Mouse (Mus musculus) heart, postnatal 4 days (tissue): ENCODE data around the gene Rerg. TPM values are rescaled to one million over a fixed set of nuclear protein-coding genes. Genes with fewer than 3 reads are reported as not detected.
A peak's percentile ranks its signal among the peaks of the same experiment; 100 is the strongest.
"Not testable (repeated sequence)": the region's sequence is repeated elsewhere in the genome, so short reads cannot be mapped to it uniquely, and the experiment has no call there.

ENCODE experiments used
- DNase-seq: peaks from one replicate; pipeline ENCODE4 v3.0.0; 2021
- total RNA-seq, 2 experiments: library from RNA; stranded (reverse); gene quantifications; 2 replicates each; pipeline ENCODE4 v1.2.3; 2021

Gene Rerg
- total RNA-seq, 2 experiments from 2014 or later: 7.0 to 9.1 TPM

- no peak for DNase-seq
Observed at GRCm38 (mm10) chr6:137071466-137071865, 98.8 kb downstream of the Rerg start.

DNA sequence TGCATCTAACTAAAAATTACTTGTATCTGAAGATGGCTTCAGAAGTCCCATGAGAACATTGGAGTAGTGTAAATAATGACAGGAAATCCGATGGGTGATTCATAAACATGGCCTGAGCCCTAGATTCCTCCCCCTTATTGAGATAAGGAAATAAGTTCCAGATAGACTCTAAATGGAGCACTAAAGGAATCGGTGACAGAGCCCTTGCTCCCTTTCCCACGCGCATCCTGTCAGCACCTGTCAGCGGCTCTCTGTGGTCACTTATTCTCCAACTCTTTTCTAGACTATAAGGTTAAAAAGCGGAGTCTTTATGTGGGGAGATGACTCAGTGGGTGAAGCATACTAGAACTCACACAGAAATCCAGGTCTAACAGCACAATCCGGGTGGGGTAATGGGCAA, 104.8 kb downstream of the Rerg start:
- DNase-seq: no peak

DNA sequence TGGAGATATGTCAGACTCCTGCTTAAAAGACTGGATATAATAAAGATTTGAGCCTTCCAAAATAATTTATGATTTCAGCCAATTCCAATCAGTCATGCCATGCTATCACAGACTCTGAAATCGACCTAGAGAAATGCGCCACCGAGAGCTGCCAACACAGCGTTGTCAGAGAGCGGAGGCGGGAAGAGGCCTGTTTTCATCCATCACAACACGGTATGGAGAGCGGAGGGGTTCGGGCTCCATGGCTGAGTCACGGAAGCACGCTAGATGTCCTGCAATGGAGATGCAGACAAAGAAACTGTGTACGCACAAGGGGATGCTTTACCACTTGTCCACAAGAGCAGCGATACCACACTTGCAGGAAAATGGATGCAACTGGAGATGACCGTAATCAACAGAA, 105.5 kb downstream of the Rerg start:
- no peak for DNase-seq

DNA sequence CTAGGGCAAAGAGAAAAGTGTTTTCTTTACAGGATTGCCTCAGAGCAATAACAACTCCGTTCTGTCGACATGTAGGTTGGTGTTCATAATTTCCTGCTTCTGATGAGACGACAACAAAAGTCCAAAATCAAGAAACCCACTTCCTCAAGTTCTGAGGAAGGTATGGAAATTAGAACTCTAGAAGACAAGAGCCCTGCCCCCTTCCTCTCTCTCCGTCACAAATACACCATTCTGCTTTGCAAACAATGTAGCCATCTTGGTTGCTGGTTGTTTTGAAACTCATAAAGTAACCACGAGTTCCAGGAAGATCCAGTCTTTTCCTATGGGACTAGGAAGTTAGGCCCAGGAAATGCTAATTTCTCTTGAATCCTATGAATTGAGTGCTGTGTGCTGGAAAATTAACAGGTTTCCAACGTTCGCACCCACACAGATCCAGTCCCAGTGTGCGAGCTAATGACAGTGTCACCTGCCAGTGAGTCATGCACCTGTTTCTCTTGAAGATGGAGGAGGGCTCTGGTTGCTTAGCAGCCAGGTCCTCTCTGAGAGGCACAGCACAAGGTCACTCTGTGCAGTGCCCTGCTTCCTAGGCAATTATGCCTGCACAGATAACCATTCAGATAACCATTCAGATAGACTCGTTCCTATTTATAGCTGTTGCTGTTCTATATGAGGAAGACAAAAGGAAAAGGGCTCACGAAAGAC, 106.9 kb downstream of the Rerg start:
- no peak for DNase-seq

- no peak for DNase-seq
Observed at GRCm38 (mm10) chr6:137061880-137062531, 108.3 kb downstream of the Rerg start.

DNA sequence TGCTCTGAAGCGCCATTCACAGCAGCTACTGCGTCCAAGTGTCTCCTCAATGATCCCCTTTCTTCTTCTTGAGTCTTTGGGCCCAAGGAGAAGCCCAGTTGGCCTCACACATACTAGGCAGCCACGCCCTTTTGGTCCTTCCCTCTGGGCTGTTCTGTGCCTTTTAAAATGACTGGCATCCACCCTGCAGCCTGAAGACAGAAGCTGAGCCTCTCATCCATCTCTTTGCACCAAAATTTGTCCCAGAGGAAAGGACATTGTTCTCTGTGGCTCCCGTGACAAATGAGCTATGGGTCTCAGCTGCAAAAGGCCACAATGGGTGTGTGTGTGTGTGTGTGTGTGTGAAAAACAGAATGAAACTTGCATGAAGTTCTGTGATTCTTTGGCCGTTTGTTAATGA, 109.7 kb downstream of the Rerg start:
- no peak for DNase-seq

DNA sequence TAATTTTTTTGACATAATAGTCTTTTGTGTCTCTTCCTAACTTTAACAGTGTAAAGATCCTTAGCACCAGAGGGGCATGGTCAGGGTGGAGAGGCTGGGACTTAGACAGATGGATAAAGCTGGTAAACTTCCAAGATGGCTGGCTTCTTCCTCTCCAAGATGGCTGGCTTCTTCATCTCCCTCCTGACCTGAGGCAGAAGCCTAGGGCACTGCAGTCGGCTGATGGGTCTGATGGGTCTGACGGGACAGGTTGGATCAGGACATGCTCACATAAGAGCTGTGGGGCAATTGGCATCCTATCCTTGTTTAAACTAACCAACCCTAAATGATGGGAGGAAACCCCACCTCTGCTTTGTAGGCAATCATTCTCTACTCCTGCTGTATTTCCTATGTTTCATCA, 112.0 kb downstream of the Rerg start:
- no peak for DNase-seq

DNA sequence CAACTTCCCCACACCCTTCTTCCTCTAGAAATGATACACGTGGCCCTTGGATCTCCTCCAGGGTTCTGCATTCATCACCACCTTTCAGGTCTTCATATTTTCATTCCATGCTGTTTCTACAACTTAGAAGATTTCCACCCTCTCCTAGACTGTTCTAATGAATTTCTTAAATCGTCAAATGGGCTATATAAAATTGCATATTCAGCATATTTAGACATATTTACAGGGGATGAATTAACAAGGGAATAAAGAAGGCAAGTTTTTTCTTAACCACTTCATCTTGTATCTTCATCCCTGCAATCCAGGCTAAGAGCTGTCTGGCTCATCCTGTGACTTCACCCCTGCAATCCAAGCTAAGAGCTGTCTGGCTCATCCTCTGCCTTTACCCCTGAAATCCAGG, 116.2 kb downstream of the Rerg start:
- no peak for DNase-seq

DNA sequence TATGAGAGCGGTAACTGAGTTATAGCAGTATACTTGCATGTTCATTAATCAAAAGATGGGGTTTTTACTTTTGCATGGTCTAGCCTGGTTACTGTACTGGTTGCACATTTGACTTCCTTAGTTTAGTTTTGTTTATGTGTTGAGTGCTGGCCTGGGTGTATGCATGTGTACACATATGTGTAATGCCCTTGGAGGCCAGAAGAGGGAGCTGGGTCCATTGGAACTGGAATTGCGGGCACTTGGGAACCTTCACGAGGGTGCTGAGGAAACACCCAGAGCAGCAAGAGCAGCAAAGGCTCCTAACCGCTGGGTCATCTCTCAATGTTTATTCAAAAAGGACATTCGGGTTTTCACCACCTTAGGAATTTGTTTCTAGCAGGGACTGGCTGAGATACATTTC, 116.8 kb downstream of the Rerg start:
- DNase-seq: peak; percentile 22

- no peak for DNase-seq
Observed at GRCm38 (mm10) chr6:137053006-137053405, 117.3 kb downstream of the Rerg start.

DNA sequence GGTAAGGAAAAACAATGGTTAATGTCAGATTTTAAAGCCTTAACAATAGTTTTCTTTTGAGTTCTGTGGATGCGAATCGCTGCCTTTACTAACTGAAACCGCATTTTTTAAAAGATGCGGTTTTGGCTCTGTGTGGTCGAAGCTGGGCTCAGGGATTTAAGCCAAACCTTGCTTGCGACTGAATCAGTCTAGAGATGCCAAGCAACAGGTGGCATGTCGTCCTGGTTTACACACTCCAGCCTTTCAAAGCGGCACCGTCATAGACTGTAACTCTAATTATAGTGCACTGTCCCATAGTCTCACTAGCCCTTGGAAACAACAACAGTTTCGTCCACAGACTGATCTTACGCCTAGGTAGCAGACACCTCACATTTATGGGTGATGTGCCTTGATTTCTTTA, 123.3 kb downstream of the Rerg start:
- DNase-seq: no peak

- no peak for DNase-seq
Observed at GRCm38 (mm10) chr6:137045011-137045504, 125.2 kb downstream of the Rerg start.

DNA sequence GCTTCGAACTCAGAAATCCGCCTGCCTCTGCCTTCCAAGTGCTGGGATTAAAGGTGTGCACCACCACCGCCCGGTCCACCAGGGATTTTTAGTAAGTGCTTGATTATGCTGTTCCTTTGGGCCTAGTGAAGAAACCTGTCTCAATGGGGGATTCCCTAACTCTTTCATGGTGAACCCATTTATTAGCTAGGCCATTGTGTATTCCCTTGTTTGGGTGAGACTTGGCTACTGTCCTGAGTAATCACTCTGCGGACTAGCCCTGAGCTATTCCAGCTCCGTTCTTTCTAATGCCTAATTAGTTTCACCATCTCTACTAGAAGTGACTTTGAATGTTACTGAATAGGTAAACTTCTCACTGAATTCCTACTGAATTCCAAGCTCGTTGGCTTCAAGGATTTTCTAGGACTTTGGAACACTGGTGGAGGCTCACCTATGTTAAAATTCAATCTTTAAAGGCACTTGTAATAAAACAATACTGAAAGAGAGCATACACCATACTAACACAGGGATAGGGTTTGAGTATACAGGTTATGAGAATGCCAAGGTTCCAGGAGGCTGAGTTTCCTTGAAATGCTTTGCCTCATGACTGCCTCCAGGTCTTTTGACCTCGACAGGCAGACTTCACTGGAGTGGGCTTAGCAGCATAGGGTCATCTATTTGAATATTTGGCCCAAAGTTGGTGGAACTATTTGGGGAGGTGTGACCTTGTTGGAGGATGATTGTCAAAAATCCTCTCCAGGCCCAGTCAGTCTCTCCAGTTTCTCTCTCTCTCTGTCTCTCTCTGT, 134.5 kb downstream of the Rerg start:
- DNase-seq: not testable (repeated sequence)

DNA sequence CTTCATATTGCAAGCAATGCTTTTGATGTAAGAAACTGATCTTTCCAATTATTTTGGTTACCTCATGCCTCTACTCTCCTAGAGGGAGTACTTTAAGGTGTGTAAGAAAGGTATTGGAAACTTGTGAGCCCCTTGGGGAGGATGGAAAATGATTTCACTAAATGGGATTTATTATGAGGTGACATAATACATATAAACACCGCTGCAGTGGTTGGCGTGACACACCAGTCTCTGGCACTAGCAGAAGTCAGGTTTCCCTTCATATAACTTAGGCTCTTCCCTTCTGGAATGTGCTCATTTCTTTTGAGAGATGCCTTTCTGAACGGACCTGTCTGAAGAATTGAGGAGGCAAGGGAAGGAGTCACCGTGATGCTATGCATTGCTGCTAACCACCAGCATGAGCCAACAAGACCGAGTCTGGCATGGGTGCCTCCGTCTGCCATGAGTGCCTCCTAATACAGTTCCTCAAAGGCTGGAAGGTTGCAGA, 139.6 kb downstream of the Rerg start:
- no peak for DNase-seq

GRCm38 (mm10) chr6:137029931-137030610, 140.2 kb downstream of the Rerg start:
- no peak for DNase-seq

DNA sequence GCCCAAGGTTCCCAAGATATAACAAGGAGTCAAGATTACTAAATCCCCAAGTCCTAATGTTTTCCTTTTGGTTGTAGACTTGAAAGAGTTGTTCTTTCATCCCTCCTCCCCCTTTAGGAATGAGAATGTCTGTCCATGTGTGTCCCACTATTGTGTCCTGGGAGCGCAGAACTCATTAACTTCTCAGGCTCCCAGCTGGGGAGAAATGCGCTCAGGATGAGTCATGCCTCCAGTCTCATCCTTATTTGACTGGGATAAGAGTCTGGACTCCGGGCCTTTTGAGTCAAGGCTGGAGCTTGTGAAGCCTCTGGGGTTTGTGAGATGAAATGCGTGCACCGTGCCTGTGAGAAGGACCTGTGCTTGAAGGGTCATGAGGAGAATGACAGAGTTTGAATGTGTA, 144.8 kb downstream of the Rerg start:
- DNase-seq: peak; percentile 14

DNA sequence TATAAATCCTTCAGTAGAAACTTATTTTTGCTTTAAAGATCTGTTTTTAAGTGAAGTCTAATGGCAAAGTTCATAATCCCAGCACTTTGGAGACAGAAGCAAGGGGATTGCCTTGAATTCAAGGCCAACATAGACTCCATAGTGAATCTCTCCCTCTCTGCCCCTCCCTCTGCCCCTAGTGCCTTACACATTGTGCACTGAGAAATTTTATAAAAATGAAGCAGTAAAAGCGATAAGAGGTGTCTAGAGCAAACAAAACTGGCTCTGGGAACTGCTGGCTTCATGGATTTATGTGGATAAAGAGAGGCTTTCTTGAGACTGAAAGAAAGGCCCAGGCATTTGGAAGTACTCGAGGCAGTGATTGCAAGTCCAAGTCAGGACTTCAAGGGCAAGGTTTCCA, 145.8 kb downstream of the Rerg start:
- DNase-seq: no peak

DNA sequence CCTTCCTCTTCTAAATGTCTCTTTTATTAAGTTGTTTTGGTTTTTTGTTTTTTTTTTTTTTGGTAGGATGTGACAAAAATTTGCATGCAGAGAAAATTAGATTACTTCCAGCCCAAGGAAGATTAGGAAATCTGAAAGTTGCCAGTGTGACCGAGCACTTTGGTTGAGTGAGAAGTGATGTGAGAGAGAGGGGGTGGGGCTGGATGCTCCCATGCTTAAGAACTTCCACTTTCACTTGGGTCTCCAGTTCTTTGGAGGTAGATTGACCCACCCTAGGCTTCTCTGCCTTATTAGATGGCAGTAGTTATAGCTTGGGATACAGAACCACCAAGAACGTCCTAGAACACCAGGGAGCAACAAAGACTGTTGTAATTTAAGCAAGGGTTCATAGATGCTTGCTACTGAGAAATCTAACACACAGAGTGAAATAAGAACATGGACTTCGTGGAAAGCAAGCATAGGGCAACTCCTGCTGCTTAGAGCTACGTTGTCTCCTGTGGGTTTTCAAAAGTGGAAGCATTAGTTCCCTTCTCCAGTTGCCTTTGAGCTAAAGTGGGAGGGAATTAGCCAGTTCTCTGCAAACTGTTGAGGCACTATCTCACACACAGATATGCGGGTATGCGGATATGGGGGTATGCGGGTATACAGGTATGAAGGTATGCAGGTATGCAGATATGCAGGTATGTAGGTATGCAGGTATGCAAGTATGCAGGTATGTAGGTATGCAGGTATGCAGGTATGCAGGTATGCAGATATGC, 152.9 kb downstream of the Rerg start:
- DNase-seq: no peak

GRCm38 (mm10) chr6:137014346-137014745, 156.0 kb downstream of the Rerg start:
- DNase-seq: no peak

- no peak for DNase-seq
Observed at GRCm38 (mm10) chr6:137011187-137011586, 159.1 kb downstream of the Rerg start.
